Mouse (Mus musculus) intestine, postnatal 0 days (tissue): Measurements from ENCODE around the gene Mrpl50. TPM values are rescaled to one million over a fixed set of nuclear protein-coding genes. Genes with fewer than 3 reads are reported as not detected.

ENCODE experiments used
- ATAC-seq: fragments of 200-750 bp; cut with Nextera tagmentation; 2 replicates; pipeline ENCODE4 v1.8.0; 2017; ENCODE audit warnings: mild to moderate bottlenecking, moderate TSS enrichment, moderate library complexity
- H3K27ac ChIP-seq: fragments of 300-500 bp; sonication (generic); 2 replicates; pipeline ENCODE4 v1.5.1; 2014; ENCODE audit warnings: mild to moderate bottlenecking, low read depth, low read length, moderate library complexity
- H3K27me3 ChIP-seq: fragments of 300-500 bp; sonication (generic); replicated peaks from 2 replicates; pipeline ENCODE4 v1.6.1; 2014; ENCODE audit warnings: low read length, mixed read lengths; ENCODE audit not compliant: control insufficient read depth, insufficient read depth
- H3K36me3 ChIP-seq: fragments of 300-500 bp; sonication (generic); 2 replicates; pipeline ENCODE4 v1.6.1; 2014; ENCODE audit warnings: mild to moderate bottlenecking, moderate library complexity; ENCODE audit not compliant: control insufficient read depth, insufficient read depth
- H3K4me1 ChIP-seq: fragments of 300-500 bp; sonication (generic); replicated peaks from 2 replicates; pipeline ENCODE4 v1.6.1; 2014; ENCODE audit warnings: antibody characterized with exemption, low read length, mixed read lengths; ENCODE audit not compliant: control insufficient read depth, insufficient read depth
- H3K4me2 ChIP-seq: fragments of 300-500 bp; sonication (generic); replicated peaks from 2 replicates; pipeline ENCODE4 v1.6.1; 2014; ENCODE audit warnings: low read depth, mild to moderate bottlenecking, moderate library complexity
- H3K4me3 ChIP-seq: fragments of 300-500 bp; sonication (generic); 2 replicates; pipeline ENCODE4 v1.5.1; 2014; ENCODE audit warnings: low read depth, low read length
- H3K9ac ChIP-seq: fragments of 300-500 bp; sonication (generic); 2 replicates; pipeline ENCODE4 v1.6.1; 2014; ENCODE audit warnings: mild to moderate bottlenecking, low read depth, low read length
- H3K9me3 ChIP-seq: fragments of 300-500 bp; sonication (generic); 2 replicates; pipeline ENCODE4 v1.6.1; 2016; ENCODE audit warnings: mixed run types; ENCODE audit not compliant: control insufficient read depth
- CTCF ChIP-seq: sonication (generic); IDR thresholded peaks from 2 replicates; pipeline ENCODE4 v1.5.1; 2016; ENCODE audit warnings: low read depth, mild to moderate bottlenecking, control low read depth, antibody characterized with exemption, moderate library complexity
- whole genome bisulfite sequencing: fragments of 180-500 bp; shearing (Covaris S2); extraction: QIAGEN DNeasy Blood & Tissue Kit; methylation state at CpG from one replicate; pipeline ENCODE4 v1.1.7; 2014; 5-methylcytosine and 5-hydroxymethylcytosine counted together
- polyA plus RNA-seq: library from polyadenylated mRNA; unstranded; fragments of >200 nt; fragmentation: Nextera tagmentation; extraction: Ambion mirVana; gene quantifications from 2 replicates; pipeline ENCODE4 v1.2.1, GENCODE M21; 2015

The Mrpl50 gene
- polyA plus RNA-seq, 1 experiment from 2014 or later, result 46.3 TPM

- no peak for ATAC-seq
- Histone ChIP-seq H3K27me3 (no peaks in the 10 kb centered on the region), H3K4me3 (no peak overlapping the region), H3K4me2 (no peak overlapping the region), H3K36me3 (peaks cover 43% of the 10 kb centered on the region), H3K9me3 (no peaks in the 10 kb centered on the region), H3K4me1 (no peaks in the 10 kb centered on the region), H3K9ac (no peak overlapping the region), H3K27ac (no peak overlapping the region)
- TF ChIP-seq CTCF, result no peak
- WGBS, result 75% methylated on average over 4 of the region's 4 CpGs
Measured at GRCm38 (mm10) chr4:49536671-49537070, 15.8 kb upstream of the Mrpl50 start.

GRCm38 (mm10) chr4:49535675-49536294, 14.9 kb upstream of the Mrpl50 start:
- WGBS, result 90% methylated on average over 4 of the region's 4 CpGs

DNA sequence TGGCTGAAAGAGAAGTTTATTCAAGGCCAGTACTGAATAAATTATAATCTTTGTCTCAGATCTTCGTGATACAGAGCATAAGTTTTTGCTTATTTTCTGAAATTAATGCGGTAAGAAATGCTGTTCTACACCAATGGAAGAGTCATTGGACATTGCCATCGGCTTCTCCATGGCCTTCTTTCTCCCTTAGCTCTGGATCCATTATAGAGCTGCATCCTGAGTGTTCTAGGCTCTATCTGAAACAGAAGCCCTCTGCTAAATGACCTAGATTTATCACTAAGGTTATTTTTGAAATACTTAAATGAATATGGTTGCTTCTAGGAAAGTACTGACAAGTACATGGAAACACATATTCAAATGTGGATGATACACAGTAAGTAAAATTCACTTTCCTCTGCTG, 14.1 kb upstream of the Mrpl50 start:
- Histone ChIP-seq H3K4me2 (no peak overlapping the region), H3K9ac (no peak overlapping the region), H3K4me1 (no peaks in the 10 kb centered on the region), H3K36me3 (peaks cover 44% of the 10 kb centered on the region), H3K27me3 (no peaks in the 10 kb centered on the region), H3K9me3 (peaks cover 7% of the 10 kb centered on the region), H3K4me3 (no peak overlapping the region), H3K27ac (no peak overlapping the region)
- ATAC-seq, result no peak
- no peak for TF ChIP-seq CTCF
- WGBS, result 90% methylated on average over 3 of the region's 3 CpGs

More at GRCm38 (mm10) chr4:49535675-49536294, 14.9 kb upstream of the Mrpl50 start:
- no peak overlapping the region for H3K4me3 ChIP-seq
- no peak overlapping the region for H3K9ac ChIP-seq
- peaks cover 43% of the 10 kb centered on the region for H3K36me3 ChIP-seq
- TF ChIP-seq CTCF, result no peak
- no peaks in the 10 kb centered on the region for H3K4me1 ChIP-seq
- no peaks in the 10 kb centered on the region for H3K27me3 ChIP-seq
- H3K4me2 ChIP-seq, result no peak overlapping the region
- ATAC-seq, result peak; percentile 20; the same call in 1 of the 2 replicates
- no peak overlapping the region for H3K27ac ChIP-seq
- no peaks in the 10 kb centered on the region for H3K9me3 ChIP-seq

DNA sequence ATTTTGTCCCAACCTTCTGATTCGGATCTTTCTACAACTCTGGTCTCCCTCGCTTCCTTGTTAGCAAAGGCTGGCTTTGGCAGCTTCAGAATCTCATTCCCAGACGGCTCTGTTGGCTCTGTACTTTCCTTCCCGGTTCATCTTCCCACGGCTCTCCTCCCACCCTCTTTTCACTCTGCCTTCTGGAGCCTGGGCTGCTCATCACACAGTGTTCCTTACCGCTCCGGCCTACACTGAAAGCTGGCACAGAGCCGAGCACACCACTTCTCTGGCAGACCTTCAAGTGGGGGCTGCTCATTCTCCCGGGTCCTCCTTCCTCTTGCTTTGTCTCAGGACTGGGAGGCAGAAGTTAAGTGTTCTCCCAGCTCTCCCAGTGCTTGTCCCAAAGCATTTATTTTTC, 1.7 kb upstream of the Mrpl50 start:
- 70% methylated on average over 9 of the region's 9 CpGs for WGBS
- no peak for ATAC-seq
- no peaks in the 10 kb centered on the region for H3K9me3 ChIP-seq
- H3K36me3 ChIP-seq, result peaks cover 4% of the 10 kb centered on the region; the same call in 1 of the 2 replicates
- no peak overlapping the region for H3K27ac ChIP-seq
- H3K4me1 ChIP-seq, result peaks cover 4% of the 10 kb centered on the region; the same call in 1 of the 2 replicates
- no peak for TF ChIP-seq CTCF
- H3K4me2 ChIP-seq, result no peak overlapping the region
- no peak overlapping the region for H3K4me3 ChIP-seq
- H3K27me3 ChIP-seq, result no peaks in the 10 kb centered on the region
- no peak overlapping the region for H3K9ac ChIP-seq

GRCm38 (mm10) chr4:49521346-49521745, 453 bp upstream of the Mrpl50 start:
- Histone ChIP-seq H3K4me2 (peak overlapping the region; percentile 86), H3K36me3 (peaks cover 11% of the 10 kb centered on the region; the same call in 1 of the 2 replicates), H3K4me3 (peak overlapping the region; percentile 75), H3K9ac (peak overlapping the region; percentile 31), H3K4me1 (peaks cover 4% of the 10 kb centered on the region; the same call in 1 of the 2 replicates), H3K9me3 (no peaks in the 10 kb centered on the region), H3K27ac (no peak overlapping the region), H3K27me3 (no peaks in the 10 kb centered on the region)
- peak; percentile 38 for TF ChIP-seq CTCF
- WGBS, result 1% methylated on average over 17 of the region's 17 CpGs
- ATAC-seq, result peak; percentile 57

GRCm38 (mm10) chr4:49519476-49519875, 1.4 kb downstream of the Mrpl50 start:
- Histone ChIP-seq H3K4me1 (peaks cover 4% of the 10 kb centered on the region; the same call in 1 of the 2 replicates), H3K36me3 (peaks cover 8% of the 10 kb centered on the region; the same call in 1 of the 2 replicates), H3K4me2 (peak overlapping the region; percentile 86), H3K9me3 (no peaks in the 10 kb centered on the region), H3K27me3 (no peaks in the 10 kb centered on the region), H3K27ac (no peak overlapping the region), H3K4me3 (peak overlapping the region; percentile 75), H3K9ac (no peak overlapping the region)
- WGBS, result 78% methylated on average over 5 of the region's 5 CpGs
- no peak for ATAC-seq
- TF ChIP-seq CTCF, result peak; percentile 55
